Mouse (Mus musculus) spleen, adult 2 months (tissue): Measurements from ENCODE around the gene Sart3. TPM values are rescaled to one million over a fixed set of nuclear protein-coding genes. Genes with fewer than 3 reads are reported as not detected.
"Not testable (repeated sequence)": the region's sequence is repeated elsewhere in the genome, so short reads cannot be mapped to it uniquely, and the experiment has no call there.

Experiments
- DNase-seq, 2 experiments: peaks; one replicate each; pipeline versions ENCODE4 v3.0.0 to v3.0.0-alpha.2; 2012 to 2021; ENCODE audit warnings: low spot score in 2 of 2, low read depth in 1 of 2
- H3K27ac ChIP-seq: fragments of 200-500 bp; 2 replicates; pipeline ENCODE4 v1.5.1; 2012; ENCODE audit warnings: low read length, inconsistent platforms; ENCODE audit not compliant: insufficient read depth
- H3K27me3 ChIP-seq: fragments of 200-500 bp; 2 replicates; pipeline ENCODE4 v1.6.1; 2012; ENCODE audit warnings: mild to moderate bottlenecking, moderate library complexity, low read length, inconsistent platforms; ENCODE audit not compliant: control insufficient read depth, insufficient read depth
- H3K36me3 ChIP-seq: fragments of 200-500 bp; 2 replicates; pipeline ENCODE4 v1.6.1; 2012; ENCODE audit warnings: mild to moderate bottlenecking, low read length, inconsistent platforms; ENCODE audit not compliant: control insufficient read depth, insufficient read depth
- H3K4me1 ChIP-seq: fragments of 200-500 bp; 2 replicates; pipeline ENCODE4 v1.6.1; 2011; ENCODE audit warnings: inconsistent platforms; ENCODE audit not compliant: control insufficient read depth, insufficient read depth, insufficient read length
- H3K4me3 ChIP-seq: fragments of 200-500 bp; 2 replicates; pipeline ENCODE4 v1.5.1; 2011; ENCODE audit warnings: mild to moderate bottlenecking, inconsistent platforms; ENCODE audit not compliant: insufficient read depth, insufficient read length; ENCODE audit errors: extremely low read depth
- CTCF ChIP-seq: fragments of 200-500 bp; IDR thresholded peaks from 2 replicates; pipeline ENCODE4 v1.5.1; 2011; ENCODE audit warnings: mild to moderate bottlenecking, inconsistent platforms; ENCODE audit not compliant: insufficient read depth, insufficient read length, insufficient replicate concordance; ENCODE audit errors: extremely low read depth
- POLR2A ChIP-seq: fragments of 200-500 bp; IDR thresholded peaks from 2 replicates; pipeline ENCODE4 v1.6.1; 2011; ENCODE audit warnings: low read depth, low read length, inconsistent platforms
- WGBS: fragments of 180-500 bp; shearing (Covaris S2); methylation state at CpG from one replicate; pipeline ENCODE4 v1.1.7; 2018; 5-methylcytosine and 5-hydroxymethylcytosine counted together
- polyA plus RNA-seq: library from polyadenylated mRNA; depleted of rRNA; stranded (reverse); fragments of >200 nt; gene quantifications from 2 replicates; pipeline ENCODE4 v1.2.3, GENCODE M21; 2012

The Sart3 gene
- polyA plus RNA-seq, 1 experiment = 27.2 TPM

- DNase-seq = no peak
- peaks cover 11% of the 10 kb centered on the region; the same call in 1 of the 2 replicates for H3K4me1 ChIP-seq
- TF ChIP-seq CTCF (no peak), POLR2A (no peak)
- 86% methylated on average over 7 of the region's 7 CpGs for WGBS
- H3K4me3 ChIP-seq = no peak overlapping the region
- no peaks in the 10 kb centered on the region for H3K27me3 ChIP-seq
- H3K36me3 ChIP-seq = no peaks in the 10 kb centered on the region
- H3K27ac ChIP-seq = no peak overlapping the region
Observed at GRCm38 (mm10) chr5:113781254-113781653, 8.9 kb upstream of the Sart3 start.

GRCm38 (mm10) chr5:113780763-113781162, 8.5 kb upstream of the Sart3 start:
- H3K4me3 ChIP-seq = no peak overlapping the region
- no peak overlapping the region for H3K27ac ChIP-seq
- no peaks in the 10 kb centered on the region for H3K36me3 ChIP-seq
- H3K4me1 ChIP-seq = peaks cover 15% of the 10 kb centered on the region; the same call in 1 of the 2 replicates
- WGBS = 79% methylated on average over 5 of the region's 5 CpGs
- no peaks in the 10 kb centered on the region for H3K27me3 ChIP-seq
- DNase-seq = no peak
- TF ChIP-seq CTCF (no peak), POLR2A (no peak)

- Histone ChIP-seq H3K27me3 (no peaks in the 10 kb centered on the region), H3K4me1 (peaks cover 17% of the 10 kb centered on the region; the same call in 1 of the 2 replicates), H3K27ac (no peak overlapping the region), H3K36me3 (peaks cover 3% of the 10 kb centered on the region; the same call in 1 of the 2 replicates), H3K4me3 (no peak overlapping the region)
- TF ChIP-seq CTCF (no peak), POLR2A (no peak)
- 92% methylated on average over 3 of the region's 3 CpGs for WGBS
- DNase-seq = no peak
Observed at GRCm38 (mm10) chr5:113780082-113780752, 7.9 kb upstream of the Sart3 start.

DNA sequence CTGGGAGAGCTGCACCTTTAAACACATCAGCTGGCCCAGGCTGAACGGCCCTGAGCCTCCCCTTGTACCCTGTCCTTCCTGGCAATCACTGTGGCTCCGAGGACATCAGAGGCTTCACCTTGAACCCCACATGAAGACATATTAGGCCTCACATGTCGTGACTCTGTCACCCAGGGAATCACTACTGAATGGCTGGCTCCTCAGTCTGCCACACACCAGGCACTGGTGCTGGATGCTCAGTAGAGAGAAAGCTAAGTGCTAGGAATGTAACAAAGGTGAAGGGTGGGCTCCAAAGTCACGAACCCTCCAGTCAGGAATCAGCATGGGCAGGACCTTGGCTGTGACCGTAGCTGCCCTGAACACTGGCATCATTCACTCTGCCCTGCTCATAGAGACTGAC, 7.3 kb upstream of the Sart3 start:
- no peak for DNase-seq
- Histone ChIP-seq H3K27ac (no peak overlapping the region), H3K36me3 (peaks cover 8% of the 10 kb centered on the region; the same call in 1 of the 2 replicates), H3K27me3 (no peaks in the 10 kb centered on the region), H3K4me1 (peaks cover 17% of the 10 kb centered on the region; the same call in 1 of the 2 replicates), H3K4me3 (no peak overlapping the region)
- WGBS = 84% methylated on average over 5 of the region's 5 CpGs
- TF ChIP-seq POLR2A = no peak
- no peak for TF ChIP-seq CTCF

GRCm38 (mm10) chr5:113777728-113778127, 5.4 kb upstream of the Sart3 start:
- H3K4me1 ChIP-seq = peaks cover 16% of the 10 kb centered on the region; the same call in 1 of the 2 replicates
- DNase-seq, H3K27me3 ChIP-seq, H3K4me3 ChIP-seq, H3K36me3 ChIP-seq, H3K27ac ChIP-seq: not testable (repeated sequence)
- 30% methylated on average over 8 of the region's 8 CpGs for WGBS

DNA sequence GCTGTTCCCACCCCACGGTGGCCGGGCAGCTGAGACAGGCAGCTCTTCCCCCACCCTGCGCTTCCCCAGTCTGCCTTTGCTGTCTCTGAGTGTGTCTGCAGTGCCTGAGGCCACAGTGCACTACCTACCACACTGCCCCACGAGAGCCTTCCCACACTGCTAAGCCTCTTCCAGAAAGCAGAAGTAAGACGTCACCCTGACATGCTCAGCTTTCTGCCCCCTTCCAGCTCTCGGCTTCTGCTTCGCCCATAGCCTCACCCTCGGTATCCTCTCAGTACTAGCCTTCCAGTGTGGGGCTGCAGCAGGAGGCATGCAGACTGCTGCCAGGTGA, 4.6 kb upstream of the Sart3 start:
- Histone ChIP-seq H3K27me3 (no peaks in the 10 kb centered on the region), H3K4me3 (no peak overlapping the region), H3K27ac (peak overlapping the region; percentile 84), H3K36me3 (peaks cover 10% of the 10 kb centered on the region; the same call in 1 of the 2 replicates), H3K4me1 (peaks cover 16% of the 10 kb centered on the region; the same call in 1 of the 2 replicates)
- 34% methylated on average over 8 of the region's 8 CpGs for WGBS
- no peak for TF ChIP-seq CTCF
- TF ChIP-seq POLR2A = peak; percentile 25; the same call in 1 of the 2 replicates
- DNase-seq = peak; percentile 57 to 59

- WGBS = 27% methylated on average over 15 of the region's 15 CpGs
- peak in 1 of 2 experiments; percentile 22 for DNase-seq
- H3K27me3 ChIP-seq = no peaks in the 10 kb centered on the region
- H3K27ac ChIP-seq = peak overlapping the region; percentile 84
- no peak overlapping the region for H3K4me3 ChIP-seq
- H3K36me3 ChIP-seq = peaks cover 10% of the 10 kb centered on the region; the same call in 1 of the 2 replicates
- TF ChIP-seq CTCF = no peak
- no peak for TF ChIP-seq POLR2A
- peaks cover 16% of the 10 kb centered on the region; the same call in 1 of the 2 replicates for H3K4me1 ChIP-seq
Observed at GRCm38 (mm10) chr5:113776128-113776895, 4.0 kb upstream of the Sart3 start.
